Mouse (Mus musculus): ENCODE data around the gene Susd4. TPM values are rescaled to one million over a fixed set of nuclear protein-coding genes. Genes with fewer than 3 reads are reported as not detected.

Susd4 gene
- total and polyA plus RNA-seq, 3 experiments: not detected

- H3K4me1 ChIP-seq (ENCODE audit: control insufficient read depth in 1 of 2, insufficient read depth in 2 of 2): no peaks in the 10 kb centered on the region
- in situ Hi-C loops (cut with MboI; ENCODE audit: low pct_ligation_motif_present, low pct_unique_long_range_greater_than_20kb, low sequenced_read_pairs) (no loop called here), dilution Hi-C loops (cut with MboI; ENCODE audit: extremely low pct_ligation_motif_present, extremely low pct_unique_long_range_greater_than_20kb, low sequenced_read_pairs) (no loop called here)
- no peaks in the 10 kb centered on the region for H3K36me3 ChIP-seq (replicated peaks in 1 of 2; ENCODE audit: control insufficient read depth in 1 of 2, insufficient read depth in 1 of 2, low read length in 1 of 2)
- H3K79me2 ChIP-seq (replicated peaks; ENCODE audit: control insufficient read depth, extremely low read depth, insufficient read depth, poor library complexity, severe bottlenecking): no peaks in the 10 kb centered on the region
- peaks cover 7% of the 10 kb centered on the region for H3K9me3 ChIP-seq (replicated peaks; ENCODE audit: low read length)
- no peak overlapping the region for H3K4me3 ChIP-seq (replicated peaks in 1 of 3; ENCODE audit: low read depth in 2 of 3, low read length in 2 of 3, poor library complexity in 1 of 3)
- H3K4me2 ChIP-seq (ENCODE audit: insufficient read depth, low read depth, poor library complexity, severe bottlenecking): no peak overlapping the region
- H3K27ac ChIP-seq (ENCODE audit: insufficient read depth, low read depth): no peak overlapping the region
- H3K27me3 ChIP-seq (replicated peaks): no peaks in the 10 kb centered on the region
- DNase-seq (ENCODE audit: extremely low read depth): no peak
- H3K9ac ChIP-seq (ENCODE audit: insufficient read depth, low read depth): no peak overlapping the region
- TF ChIP-seq MYC (IDR thresholded peaks at IDR 0.05; ENCODE audit: low read depth, low read length) (no peak), HCFC1 (IDR thresholded peaks at IDR 0.05; ENCODE audit: low read depth, low read length) (no peak), USF1 (IDR thresholded peaks at IDR 0.05; ENCODE audit: low read depth, low read length) (no peak), MAZ (IDR thresholded peaks at IDR 0.05; ENCODE audit: low read depth, low read length) (no peak), E2F4 (IDR thresholded peaks at IDR 0.05; ENCODE audit: insufficient replicate concordance, low read depth, low read length) (no peak), MEF2A (IDR thresholded peaks at IDR 0.05; ENCODE audit: borderline replicate concordance, low read depth, low read length) (no peak), RCOR1 (conservative IDR thresholded peaks at IDR 0.05; ENCODE audit: low read depth, low read length) (no peak), SMC3 (IDR thresholded peaks at IDR 0.05; ENCODE audit: low read depth, low read length) (no peak), TBP (conservative IDR thresholded peaks at IDR 0.05; ENCODE audit: low read depth, low read length) (no peak), ZMIZ1 (IDR thresholded peaks at IDR 0.05; ENCODE audit: low read depth, low read length) (no peak), IRF4 (IDR thresholded peaks at IDR 0.05; ENCODE audit: low read depth, low read length) (no peak), TCF12 (IDR thresholded peaks at IDR 0.05; ENCODE audit: low read depth, low read length) (no peak), PAX5 (IDR thresholded peaks at IDR 0.05; ENCODE audit: low read length) (no peak)
Observed at GRCm38 (mm10) chr1:182813991-182814390, 50.3 kb downstream of the Susd4 start.

DNA sequence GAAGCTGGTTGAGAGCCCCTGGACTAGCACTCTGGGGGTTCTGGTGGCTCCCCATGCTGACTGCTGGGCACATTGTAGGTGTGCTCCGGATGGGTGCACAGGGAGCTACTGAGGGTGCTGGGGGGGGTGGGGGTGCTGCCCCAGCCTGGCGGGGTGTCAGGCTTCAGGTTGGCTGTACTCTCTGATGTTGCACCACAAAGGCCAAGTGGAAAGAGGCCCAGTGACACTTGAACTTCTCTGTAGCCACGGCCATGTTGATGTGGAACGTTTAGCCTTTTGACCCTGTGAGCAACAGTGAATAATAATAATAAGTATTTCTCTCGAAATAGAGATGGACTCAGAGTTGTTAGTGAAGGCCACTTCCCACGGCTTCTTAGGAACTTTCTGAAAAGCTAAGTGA lies 50.9 kb downstream of the Susd4 start:
- dilution Hi-C loops (cut with MboI; ENCODE audit: extremely low pct_ligation_motif_present, extremely low pct_unique_long_range_greater_than_20kb, low sequenced_read_pairs): no loop called here
- H3K9me3 ChIP-seq (replicated peaks; ENCODE audit: low read length): peaks cover 7% of the 10 kb centered on the region
- H3K79me2 ChIP-seq (replicated peaks; ENCODE audit: control insufficient read depth, extremely low read depth, insufficient read depth, poor library complexity, severe bottlenecking): no peaks in the 10 kb centered on the region
- in situ Hi-C loops (cut with MboI; ENCODE audit: low pct_ligation_motif_present, low pct_unique_long_range_greater_than_20kb, low sequenced_read_pairs): no loop called here
- no peak overlapping the region for H3K4me3 ChIP-seq (replicated peaks in 1 of 3; ENCODE audit: low read depth in 2 of 3, low read length in 2 of 3, poor library complexity in 1 of 3)
- H3K27me3 ChIP-seq (replicated peaks): no peaks in the 10 kb centered on the region
- DNase-seq (ENCODE audit: extremely low read depth): no peak
- H3K4me2 ChIP-seq (ENCODE audit: insufficient read depth, low read depth, poor library complexity, severe bottlenecking): no peak overlapping the region
- no peaks in the 10 kb centered on the region for H3K4me1 ChIP-seq (ENCODE audit: control insufficient read depth in 1 of 2, insufficient read depth in 2 of 2)
- no peak overlapping the region for H3K9ac ChIP-seq (ENCODE audit: insufficient read depth, low read depth)
- no peaks in the 10 kb centered on the region for H3K36me3 ChIP-seq (replicated peaks in 1 of 2; ENCODE audit: control insufficient read depth in 1 of 2, insufficient read depth in 1 of 2, low read length in 1 of 2)
- H3K27ac ChIP-seq (ENCODE audit: insufficient read depth, low read depth): no peak overlapping the region
- TF ChIP-seq RAD21 (IDR thresholded peaks at IDR 0.05; ENCODE audit: low read depth, low read length) (no peak), CHD1 (IDR thresholded peaks at IDR 0.05; ENCODE audit: low read depth, low read length) (no peak), GABPA (IDR thresholded peaks at IDR 0.05; ENCODE audit: insufficient replicate concordance, low read depth, low read length) (no peak), SIN3A (IDR thresholded peaks at IDR 0.05; ENCODE audit: low read length) (no peak), EP300 (IDR thresholded peaks at IDR 0.05; ENCODE audit: low read length) (no peak), MYC (IDR thresholded peaks at IDR 0.05; ENCODE audit: low read depth, low read length) (no peak), CTCF (conservative IDR thresholded peaks at IDR 0.05 in 1 of 2, IDR thresholded peaks at IDR 0.05 in 1 of 2; ENCODE audit: low read depth in 2 of 2, low read length in 2 of 2) (no peak), USF1 (IDR thresholded peaks at IDR 0.05; ENCODE audit: low read depth, low read length) (no peak), TBP (conservative IDR thresholded peaks at IDR 0.05; ENCODE audit: low read depth, low read length) (no peak), BHLHE40 (IDR thresholded peaks at IDR 0.05; ENCODE audit: low read depth, low read length) (no peak), ZNF384 (IDR thresholded peaks at IDR 0.05; ENCODE audit: low read depth, low read length) (no peak), USF2 (conservative IDR thresholded peaks at IDR 0.05; ENCODE audit: low read depth, low read length) (no peak), ZKSCAN1 (IDR thresholded peaks at IDR 0.05; ENCODE audit: borderline replicate concordance, low read depth, low read length) (no peak)

Measured in CH12.LX (cell line).